Mouse (Mus musculus): ENCODE results near the gene Zfp972. TPM values are rescaled to one million over a fixed set of nuclear protein-coding genes. Genes with fewer than 3 reads are reported as not detected.

Gene Zfp972
- not detected in 2 replicates for polyA plus RNA-seq (2012; rRNA removed)

GRCm38 (mm10) chr2:177925563-177926103 lies at the start of gene Zfp972:
Gene Zfp972 (minus strand): TSS chr2:177925613.

DNA sequence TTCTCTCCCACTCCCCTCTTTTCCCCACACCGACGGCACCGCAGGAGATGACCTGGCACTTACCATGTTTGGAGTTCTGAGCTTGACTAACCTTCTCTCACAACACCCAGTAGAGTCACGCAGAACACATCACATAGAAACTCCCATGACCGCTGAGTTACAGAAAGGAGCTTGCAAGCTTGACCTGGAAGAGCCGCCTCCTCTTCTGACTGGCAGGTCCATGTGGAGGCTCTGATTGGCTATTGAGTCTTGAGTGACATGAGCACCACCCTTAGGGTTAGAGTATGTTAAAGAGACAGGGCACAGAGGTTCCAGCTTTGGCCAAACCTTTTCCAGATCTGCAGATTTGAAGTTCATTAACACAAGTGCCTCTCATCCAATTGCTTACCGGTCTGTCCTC lies 31.7 kb upstream of the Zfp972 start, which contains the start of gene Gm14326:
TSS of gene Gm14326 (minus strand) at position 153 of the 400 bp plus-strand sequence.

GRCm38 (mm10) chr2:177897046-177897578 lies 28.3 kb downstream of the Zfp972 start, which contains the start of gene Gm14327:
Gene Gm14327 (plus strand): TSS chr2:177897096.

Other genes starting within 250 kb of the Zfp972 start
- 0.17 TPM in 1 of 2 replicates, not detected in the other for gene Gm14322, start 166.3 kb downstream of the Zfp972 start, polyA plus RNA-seq (2012; rRNA removed)
- not detected in 2 replicates for gene Gm14325, start 85.3 kb downstream of the Zfp972 start, polyA plus RNA-seq (2012; rRNA removed)
- gene Gm14327, start 28.5 kb downstream of the Zfp972 start, polyA plus RNA-seq (2012; rRNA removed): 0.13 TPM in 1 of 2 replicates, not detected in the other
- gene Gm14326, start 31.7 kb upstream of the Zfp972 start, polyA plus RNA-seq (2012; rRNA removed): 0.67 TPM in 1 of 2 replicates, not detected in the other
- gene Zfp971, start 97.7 kb upstream of the Zfp972 start, polyA plus RNA-seq (2012; rRNA removed): 0.23 TPM in 1 of 2 replicates, not detected in the other
- 0.16 TPM in 1 of 2 replicates, not detected in the other for gene Zfp931, start 152.9 kb upstream of the Zfp972 start, polyA plus RNA-seq (2012; rRNA removed)
- 0.40 TPM in 1 of 2 replicates, not detected in the other for gene Phactr3, start 193.4 kb upstream of the Zfp972 start, polyA plus RNA-seq (2012; rRNA removed)

All from stomach, adult 2 months (tissue).